Mouse (Mus musculus): ENCODE measurements around the gene Mfap1a. TPM values are rescaled to one million over a fixed set of nuclear protein-coding genes. Genes with fewer than 3 reads are reported as not detected.
"Not testable (repeated sequence)": the region's sequence is repeated elsewhere in the genome, so short reads cannot be mapped to it uniquely, and the experiment has no call there.

The Mfap1a gene
- 10 to 100 TPM; 31.7 to 39.0 TPM for total RNA-seq (2021)
- long read RNA-seq, experiment 1, full-length matches to known transcripts: 16 of 20 reads
- long read RNA-seq, experiment 1, partial matches to known transcripts: 0 of 20 reads
- long read RNA-seq, experiment 1, other reads (novel, unspliced or antisense): 4 of 20 reads
- long read RNA-seq, experiment 2, full-length matches to known transcripts: 8 of 9 reads
- long read RNA-seq, experiment 2, partial matches to known transcripts: 0 of 9 reads
- long read RNA-seq, experiment 2, other reads (novel, unspliced or antisense): 1 of 9 reads

- peak; percentile 91 to 92 for DNase-seq
Observed at GRCm38 (mm10) chr2:121505942-121506882, at the start of gene Mfap1a, which contains the start of gene Wdr76. Mfap1a (minus strand) TSS chr2:121506665. Wdr76 (plus strand) TSS chr2:121506723.

- peak; percentile 75 to 82 for DNase-seq
Observed at GRCm38 (mm10) chr2:121551271-121551670, 44.8 kb upstream of the Mfap1a start.

GRCm38 (mm10) chr2:121549630-121550029 lies 43.2 kb upstream of the Mfap1a start:
- DNase-seq: peak; percentile 80 to 87

GRCm38 (mm10) chr2:121544829-121545228 lies 38.4 kb upstream of the Mfap1a start:
- DNase-seq: no peak

GRCm38 (mm10) chr2:121525056-121525455 lies 18.6 kb upstream of the Mfap1a start:
- DNase-seq: no peak

- not testable (repeated sequence) for DNase-seq
Observed at GRCm38 (mm10) chr2:121522830-121523229, 16.4 kb upstream of the Mfap1a start.

- DNase-seq: no peak
Observed at GRCm38 (mm10) chr2:121522006-121522405, 15.5 kb upstream of the Mfap1a start.

GRCm38 (mm10) chr2:121518711-121519110 lies 12.2 kb upstream of the Mfap1a start:
- DNase-seq: not testable (repeated sequence)

DNA sequence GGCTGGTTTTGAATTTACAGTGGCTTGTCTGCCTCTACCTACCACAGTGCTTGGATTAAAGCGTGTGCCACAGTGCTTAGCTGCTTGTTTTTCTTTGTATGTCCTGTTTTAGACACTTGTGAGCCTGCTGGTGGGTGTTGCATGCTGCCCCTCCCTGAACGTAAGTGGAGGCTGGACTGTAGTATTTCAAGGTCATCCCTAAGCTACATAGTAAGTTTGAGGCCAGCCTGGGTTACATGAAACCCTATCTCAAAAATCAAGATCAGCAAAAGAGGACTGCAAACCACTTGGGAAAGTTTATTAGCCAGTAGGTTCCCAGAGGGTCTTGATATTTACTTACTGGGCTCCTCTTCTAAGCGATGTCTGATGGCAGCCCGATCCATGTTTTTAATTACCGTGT lies 11.6 kb upstream of the Mfap1a start:
- no peak for DNase-seq

- no peak for DNase-seq
Observed at GRCm38 (mm10) chr2:121514211-121514610, 7.7 kb upstream of the Mfap1a start.

- DNase-seq: not testable (repeated sequence)
Observed at GRCm38 (mm10) chr2:121512991-121513765, 6.7 kb upstream of the Mfap1a start.

DNA sequence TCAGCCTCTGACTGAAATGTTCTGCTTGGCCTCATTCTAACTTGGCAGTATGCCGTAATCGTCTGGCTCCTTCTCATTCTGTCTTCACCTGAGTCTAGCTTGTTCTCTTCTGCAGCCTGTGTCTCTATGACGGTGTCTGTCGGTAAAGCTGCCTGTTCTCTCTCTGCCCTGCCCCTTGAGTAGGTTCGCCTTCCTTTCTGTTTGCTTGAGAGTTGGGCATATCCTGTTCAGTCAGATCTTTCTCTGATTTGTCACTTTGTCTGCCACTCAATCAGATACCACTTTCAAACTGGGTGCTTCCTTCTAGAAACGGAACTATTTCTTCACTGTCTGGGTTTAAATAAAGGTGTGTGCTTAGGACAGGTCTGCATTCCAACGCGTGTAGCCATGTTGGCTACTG lies 4.9 kb upstream of the Mfap1a start:
- no peak for DNase-seq

- DNase-seq: peak; percentile 73 to 75
Observed at GRCm38 (mm10) chr2:121509584-121509983, 3.1 kb upstream of the Mfap1a start.

- no peak for DNase-seq
Observed at GRCm38 (mm10) chr2:121507951-121508330, 1.5 kb upstream of the Mfap1a start.

- DNase-seq: no peak
Observed at GRCm38 (mm10) chr2:121507173-121507950, 897 bp upstream of the Mfap1a start.

- DNase-seq: not testable (repeated sequence)
Observed at GRCm38 (mm10) chr2:121501550-121501949, 4.9 kb downstream of the Mfap1a start.

- not testable (repeated sequence) for DNase-seq
Observed at GRCm38 (mm10) chr2:121484403-121484802, 22.1 kb downstream of the Mfap1a start.

DNA sequence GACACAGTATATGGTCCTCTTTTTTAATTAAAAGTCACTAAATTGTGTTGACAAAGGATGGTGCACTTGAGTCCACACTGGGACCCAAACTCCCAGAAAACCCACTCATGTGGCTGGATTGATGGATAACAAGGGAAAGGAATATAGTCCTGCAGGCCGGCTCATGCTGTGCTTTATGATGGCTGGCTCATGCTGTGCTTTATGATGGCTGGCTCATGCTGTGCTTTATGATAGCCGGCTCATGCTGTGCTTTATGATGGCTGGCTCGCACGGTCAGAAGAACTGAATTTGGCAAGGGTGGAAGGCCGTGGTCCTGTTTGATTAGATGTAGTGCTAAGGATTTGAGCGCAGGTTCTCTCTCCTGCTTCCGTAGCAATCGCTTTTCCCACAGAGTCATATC lies 22.9 kb downstream of the Mfap1a start:
- DNase-seq: no peak

DNA sequence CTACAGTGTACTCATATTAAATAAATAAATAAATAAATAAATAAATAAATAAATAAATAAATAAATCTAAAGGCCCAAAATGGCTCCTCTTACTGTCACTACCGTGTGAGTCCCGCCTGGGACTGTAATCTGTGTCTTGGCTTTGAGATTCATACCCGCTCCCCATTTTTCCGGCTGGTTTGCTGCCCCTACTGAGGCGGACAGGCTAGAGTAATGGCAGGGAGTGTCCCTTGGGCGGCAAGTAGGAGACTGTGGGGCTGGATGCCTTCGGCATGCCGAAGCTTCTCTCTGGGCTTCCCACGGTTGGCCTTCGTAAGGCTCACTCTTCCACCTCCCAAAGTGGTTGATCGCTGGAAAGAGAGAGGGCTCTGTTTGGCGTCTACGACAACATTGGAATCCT lies 25.5 kb downstream of the Mfap1a start:
- DNase-seq: not testable (repeated sequence)

DNA sequence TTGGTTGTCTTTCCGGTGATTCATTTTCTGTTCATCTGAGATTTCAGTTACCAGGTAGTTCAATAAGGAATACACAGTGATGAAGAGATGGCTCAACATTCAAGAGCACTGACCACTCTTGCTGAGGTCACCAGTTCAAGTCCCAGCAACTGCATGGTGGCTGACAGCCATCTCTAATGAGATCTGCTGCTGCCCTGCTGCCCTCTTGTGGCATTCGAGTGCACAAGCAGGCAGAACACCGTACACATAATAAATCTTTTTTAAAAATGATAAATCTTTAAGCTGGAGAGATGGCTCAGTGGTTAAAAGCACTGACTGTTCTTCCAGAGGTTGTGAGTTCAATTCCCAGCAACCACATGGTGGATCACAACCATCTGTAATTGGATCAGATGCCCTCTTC lies 26.0 kb downstream of the Mfap1a start:
- DNase-seq: peak; percentile 14 to 35

DNA sequence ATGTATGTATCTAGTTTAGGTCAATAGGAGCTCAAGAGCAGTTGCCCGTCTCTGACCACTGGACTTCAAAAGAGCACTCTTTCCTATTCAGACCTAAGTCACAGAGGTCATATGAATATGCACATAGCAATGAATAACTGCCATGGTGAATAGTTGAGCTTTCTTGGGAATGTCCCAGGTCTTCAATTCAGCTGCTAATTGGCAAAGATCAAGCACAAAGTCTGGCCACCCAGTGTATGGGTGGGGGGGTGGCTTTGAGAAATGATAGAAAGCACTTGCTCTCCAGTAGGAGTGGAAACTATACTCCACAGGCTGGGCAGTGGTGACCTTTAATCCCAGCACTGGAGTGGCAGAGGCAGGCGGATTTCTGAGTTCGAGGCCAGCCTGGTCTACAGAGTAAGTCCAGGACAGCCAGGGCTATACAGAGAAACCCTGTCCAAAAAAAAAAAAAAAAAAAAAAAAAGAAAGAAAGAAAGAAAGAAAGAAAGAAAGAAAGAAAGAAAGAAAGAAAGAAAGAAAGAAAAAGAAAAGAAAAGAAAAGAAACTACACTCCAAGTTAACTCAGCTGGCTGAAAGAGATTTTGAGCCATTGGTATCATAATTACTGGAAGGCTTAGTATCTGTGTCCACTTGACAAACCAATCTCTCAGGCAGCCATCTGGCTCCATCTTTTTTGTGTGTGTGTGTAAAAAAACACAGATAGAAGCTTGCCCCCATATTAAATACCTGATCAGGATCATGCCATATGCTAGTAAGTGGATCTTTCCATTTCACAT lies 28.8 kb downstream of the Mfap1a start:
- DNase-seq: no peak
